Mouse (Mus musculus): ENCODE measurements at regions not wholly inside any gene's neighbourhood (a gene's known extent, or its start where the extent isn't known, plus 50 kb on each side); places are given as distances from the start of the nearest gene placed in this dataset.
A peak's percentile ranks its signal among the peaks of the same experiment; 100 is the strongest.
"Not testable (repeated sequence)": the region's sequence is repeated elsewhere in the genome, so short reads cannot be mapped to it uniquely, and the experiment has no call there.

- DNase-seq = no peak
Measured at GRCm38 (mm10) chr5:26586108-26586507, 230.9 kb upstream of the Dpp6 start.

- no peak for DNase-seq
Measured at GRCm38 (mm10) chr5:26590886-26591285, 226.1 kb upstream of the Dpp6 start.

GRCm38 (mm10) chr5:26592341-26592740 lies 224.7 kb upstream of the Dpp6 start:
- DNase-seq = no peak

GRCm38 (mm10) chr5:26597991-26598390 lies 219.0 kb upstream of the Dpp6 start:
- DNase-seq = peak; percentile 48 to 57

GRCm38 (mm10) chr5:26619272-26619671 lies 197.7 kb upstream of the Dpp6 start:
- no peak for DNase-seq

GRCm38 (mm10) chr5:26622116-26622515 lies 194.9 kb upstream of the Dpp6 start:
- no peak for DNase-seq

GRCm38 (mm10) chr5:26671478-26671877 lies 145.5 kb upstream of the Dpp6 start:
- no peak for DNase-seq

GRCm38 (mm10) chr5:26689775-26690174 lies 127.2 kb upstream of the Dpp6 start:
- DNase-seq = no peak

GRCm38 (mm10) chr5:26691121-26691520 lies 125.9 kb upstream of the Dpp6 start:
- DNase-seq = no peak

- no peak for DNase-seq
Measured at GRCm38 (mm10) chr5:26692013-26692412, 125.0 kb upstream of the Dpp6 start.

- DNase-seq = not testable (repeated sequence)
Measured at GRCm38 (mm10) chr5:26703621-26704020, 113.4 kb upstream of the Dpp6 start.

GRCm38 (mm10) chr5:26707661-26708060 lies 109.3 kb upstream of the Dpp6 start:
- no peak for DNase-seq

- DNase-seq = no peak
Measured at GRCm38 (mm10) chr5:26724491-26724890, 92.5 kb upstream of the Dpp6 start.

GRCm38 (mm10) chr5:26725953-26726352 lies 91.0 kb upstream of the Dpp6 start:
- no peak for DNase-seq

GRCm38 (mm10) chr5:26751196-26751595 lies 65.8 kb upstream of the Dpp6 start:
- DNase-seq = not testable (repeated sequence)

- not testable (repeated sequence) for DNase-seq
Measured at GRCm38 (mm10) chr5:26751601-26752305, 65.2 kb upstream of the Dpp6 start.

- DNase-seq = not testable (repeated sequence)
Measured at GRCm38 (mm10) chr5:26754129-26754528, 62.9 kb upstream of the Dpp6 start.

Measured in cerebellum, postnatal 25 days (tissue).